ENCODE assay signal across 8 mouse cellular contexts in genomic region chr4:89523423-89524259, GRCm38 (mm10).
DNase-seq lines count a peak whose midpoint lies in the region; ATAC-seq lines count a peak whose summit lies in the region.

No protein-coding gene starts in this region.

- peak overlapping the region; percentile 94 for H3K4me3 ChIP-seq in megakaryocyte, embryonic 14.5 days (replicated peaks)
- peak overlapping the region; percentile 50 for H3K4me3 ChIP-seq in forebrain, embryonic 15.5 days
- peak overlapping the region; percentile 59 for H3K4me3 ChIP-seq in liver, embryonic 16.5 days (ENCODE audit: low read depth, low read length)

- no peak for ATAC-seq in megakaryocyte, adult 5-6 weeks (ENCODE audit: poor library complexity, severe bottlenecking)
- ATAC-seq in forebrain, embryonic 15.5 days (replicated peaks), result 0 out of 2 replicates have a peak, but pooled peaks have one; percentile 16
- ATAC-seq in liver, embryonic 16.5 days (ENCODE audit: low read depth), result peak; percentile 50
- ATAC-seq in activated CD4-positive, CD25-positive, alpha-beta regulatory T cell, adult 4 months, result no peak

- no peak overlapping the region for H3K27ac ChIP-seq in forebrain, embryonic 15.5 days (replicated peaks)
- no peak overlapping the region for H3K27ac ChIP-seq in liver, embryonic 16.5 days (ENCODE audit: low read length)

- 21% methylated on average over 10 of the region's 10 CpGs for WGBS in forebrain, embryonic 15.5 days
- WGBS in liver, embryonic 16.5 days (ENCODE audit: insufficient replicate concordance), result 8% methylated on average over 10 of the region's 10 CpGs

- no peak overlapping the region for H3K9ac ChIP-seq in forebrain, embryonic 15.5 days (replicated peaks)
- no peak overlapping the region for H3K9ac ChIP-seq in liver, embryonic 16.5 days (ENCODE audit: low read depth, low read length)

- peaks cover 28% of the 10 kb centered on the region for H3K4me1 ChIP-seq in megakaryocyte, embryonic 14.5 days
- H3K4me1 ChIP-seq in forebrain, embryonic 15.5 days, result peaks cover 7% of the 10 kb centered on the region
- H3K4me1 ChIP-seq in liver, embryonic 16.5 days (ENCODE audit: control insufficient read depth, low read depth, low read length), result no peaks in the 10 kb centered on the region; the same call in 1 of the 2 replicates

- no peaks in the 10 kb centered on the region for H3K9me3 ChIP-seq in megakaryocyte, embryonic 14.5 days
- H3K9me3 ChIP-seq in forebrain, embryonic 15.5 days, result no peaks in the 10 kb centered on the region
- H3K9me3 ChIP-seq in liver, embryonic 16.5 days (replicated peaks; ENCODE audit: control insufficient read depth, low read length), result no peaks in the 10 kb centered on the region

- no peaks in the 10 kb centered on the region for H3K36me3 ChIP-seq in megakaryocyte, embryonic 14.5 days (replicated peaks; ENCODE audit: low read length)
- no peaks in the 10 kb centered on the region for H3K36me3 ChIP-seq in forebrain, embryonic 15.5 days
- H3K36me3 ChIP-seq in liver, embryonic 16.5 days (ENCODE audit: control insufficient read depth, insufficient read depth), result no peaks in the 10 kb centered on the region

- peak overlapping the region; percentile 82 for H3K4me2 ChIP-seq in forebrain, embryonic 15.5 days (replicated peaks)
- peak overlapping the region; percentile 81 for H3K4me2 ChIP-seq in liver, embryonic 16.5 days (ENCODE audit: low read depth, low read length)

- peaks cover 15% of the 10 kb centered on the region for H3K27me3 ChIP-seq in megakaryocyte, embryonic 14.5 days (replicated peaks)
- H3K27me3 ChIP-seq in forebrain, embryonic 15.5 days, result peaks cover 35% of the 10 kb centered on the region
- peaks cover 16% of the 10 kb centered on the region for H3K27me3 ChIP-seq in liver, embryonic 16.5 days (ENCODE audit: control insufficient read depth, insufficient read depth, low read depth, low read length)

- DNase-seq in yolk sac, embryonic 10.5 days (ENCODE audit: low spot score), result peak; percentile 19
- no peak for DNase-seq in cerebellum, adult 11 months
- DNase-seq in frontal cortex, postnatal 36 days (ENCODE audit: low spot score in 2 of 2), result no peak

Comparison
In these comparisons a context has a peak if more than half of its experiments do, and no peak if none do; other contexts are left out.
1. ATAC-seq: peak in forebrain, embryonic 15.5 days (single experiment) and liver, embryonic 16.5 days (single experiment); none in megakaryocyte, adult 5-6 weeks (single experiment) and activated CD4-positive, CD25-positive, alpha-beta regulatory T cell, adult 4 months (single experiment).
2. Peak in every context shown above with its lines, with median percentiles within 50 percentile points of each other: H3K4me3 ChIP-seq.